In the genomic region with DNA sequence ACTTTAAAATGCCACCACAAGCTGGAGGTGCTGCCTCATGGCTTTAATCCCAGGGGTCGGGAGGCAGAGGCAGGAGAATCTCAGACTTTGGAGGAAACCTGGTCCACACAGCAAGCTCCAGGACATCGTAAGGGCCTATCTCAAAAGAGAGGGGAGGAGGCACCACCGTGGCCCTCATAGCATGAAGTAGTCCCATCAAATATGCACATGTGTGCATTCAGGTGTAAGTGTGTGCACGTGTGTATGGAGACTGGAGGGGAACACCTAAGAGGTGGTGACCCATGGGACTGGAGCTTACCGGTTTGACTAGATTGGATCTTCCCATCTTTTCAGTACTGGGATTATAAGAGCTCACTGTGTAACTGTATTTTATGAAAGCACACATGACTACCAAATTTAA, we compare ENCODE assay signal across 23 mouse cellular contexts. TPM values are rescaled to one million over a fixed set of nuclear protein-coding genes. Genes with fewer than 3 reads are reported as not detected.
DNase-seq lines count a peak whose midpoint lies in the region; ATAC-seq lines count a peak whose summit lies in the region.
"Had no signal": no experiment of that assay in that cellular context is flagged by ENCODE, and none has a peak within 500 bp of the region (broad histone marks: within the 10 kb centered on the region; RNA-seq: fewer than 3 reads in every experiment).

No protein-coding gene starts in this region.

- peaks cover 20% of the 10 kb centered on the region for H3K36me3 ChIP-seq in embryonic facial prominence, embryonic 12.5 days
- peaks cover 37% of the 10 kb centered on the region for H3K36me3 ChIP-seq in embryonic facial prominence, embryonic 10.5 days (replicated peaks)
- peaks cover 12% of the 10 kb centered on the region for H3K36me3 ChIP-seq in kidney, embryonic 15.5 days
- peaks cover 25% of the 10 kb centered on the region for H3K36me3 ChIP-seq in neural tube, embryonic 15.5 days

- H3K9ac ChIP-seq in embryonic facial prominence, embryonic 12.5 days, result no peak overlapping the region
- H3K9ac ChIP-seq in kidney, embryonic 15.5 days, result no peak overlapping the region
- no peak overlapping the region for H3K9ac ChIP-seq in neural tube, embryonic 15.5 days (replicated peaks)
- H3K9ac ChIP-seq: forebrain, embryonic 13.5 days; liver, embryonic 12.5 days; lung, embryonic 14.5 days; neural tube, embryonic 12.5 days had no signal

- no peak overlapping the region for H3K4me2 ChIP-seq in embryonic facial prominence, embryonic 12.5 days (replicated peaks)
- no peak overlapping the region for H3K4me2 ChIP-seq in kidney, embryonic 15.5 days
- no peak overlapping the region for H3K4me2 ChIP-seq in neural tube, embryonic 15.5 days
- H3K4me2 ChIP-seq: forebrain, embryonic 13.5 days; liver, embryonic 12.5 days; lung, embryonic 14.5 days; neural tube, embryonic 12.5 days had no signal

- DNase-seq in embryonic facial prominence, embryonic 10.5 days (ENCODE audit: low spot score), result no peak
- no peak for DNase-seq in kidney, adult 18-20 months
- DNase-seq in neural tube, embryonic 10.5 days (ENCODE audit: extremely low spot score, low spot score), result no peak
- DNase-seq in cerebellum, adult 18-20 months, result no peak
- no peak for DNase-seq in left cerebral cortex, adult 8-10 months (ENCODE audit: low spot score in 2 of 2)
- DNase-seq: adrenal gland, postnatal 25 days; cerebellum, adult 11 months; cerebellum, postnatal 14 days; right cerebral cortex, adult 18-20 months; thymus, postnatal 25 days had no signal

- H3K4me1 ChIP-seq in embryonic facial prominence, embryonic 12.5 days, result 0 out of 2 replicates have a peak, but pooled peaks cover 5% of the 10 kb centered on the region
- H3K4me1 ChIP-seq in embryonic facial prominence, embryonic 10.5 days, result peaks cover 7% of the 10 kb centered on the region; the same call in 1 of the 2 replicates
- peaks cover 39% of the 10 kb centered on the region for H3K4me1 ChIP-seq in kidney, embryonic 15.5 days
- peaks cover 16% of the 10 kb centered on the region for H3K4me1 ChIP-seq in neural tube, embryonic 15.5 days
- H3K4me1 ChIP-seq: forebrain, embryonic 13.5 days; hindbrain, embryonic 10.5 days; midbrain, embryonic 10.5 days had no signal

- no peaks in the 10 kb centered on the region for H3K9me3 ChIP-seq in embryonic facial prominence, embryonic 12.5 days
- no peaks in the 10 kb centered on the region for H3K9me3 ChIP-seq in embryonic facial prominence, embryonic 10.5 days
- H3K9me3 ChIP-seq in kidney, embryonic 15.5 days (replicated peaks), result no peaks in the 10 kb centered on the region
- no peaks in the 10 kb centered on the region for H3K9me3 ChIP-seq in neural tube, embryonic 15.5 days (replicated peaks)
- H3K9me3 ChIP-seq: forebrain, embryonic 13.5 days; hindbrain, embryonic 10.5 days; liver, embryonic 12.5 days; midbrain, embryonic 10.5 days; neural tube, embryonic 12.5 days had no signal

- ATAC-seq in embryonic facial prominence, embryonic 12.5 days (ENCODE audit: insufficient number of reproducible peaks, insufficient read depth, low FRiP score, low TSS enrichment), result no peak
- ATAC-seq in kidney, embryonic 15.5 days (replicated peaks; ENCODE audit: low FRiP score), result no peak
- ATAC-seq in neural tube, embryonic 15.5 days (ENCODE audit: low FRiP score), result no peak
- ATAC-seq: activated CD4-positive, CD25-positive, alpha-beta regulatory T cell, adult 4 months; forebrain, embryonic 13.5 days; inflammation-experienced regulatory T-cells, adult 6 months; liver, embryonic 12.5 days had no signal

- H3K27me3 ChIP-seq in embryonic facial prominence, embryonic 12.5 days, result no peaks in the 10 kb centered on the region
- H3K27me3 ChIP-seq in embryonic facial prominence, embryonic 10.5 days (replicated peaks; ENCODE audit: low read depth, poor library complexity, severe bottlenecking), result no peaks in the 10 kb centered on the region
- H3K27me3 ChIP-seq in kidney, embryonic 15.5 days, result no peaks in the 10 kb centered on the region
- H3K27me3 ChIP-seq in neural tube, embryonic 15.5 days (replicated peaks), result no peaks in the 10 kb centered on the region
- H3K27me3 ChIP-seq: forebrain, embryonic 13.5 days; liver, embryonic 12.5 days; neural tube, embryonic 12.5 days had no signal

- 91% methylated on average over 5 of the region's 5 CpGs for WGBS in embryonic facial prominence, embryonic 12.5 days
- 88% methylated on average over 5 of the region's 5 CpGs for WGBS in embryonic facial prominence, embryonic 10.5 days
- WGBS in kidney, embryonic 15.5 days, result 78% methylated on average over 5 of the region's 5 CpGs
- WGBS in neural tube, embryonic 15.5 days, result 87% methylated on average over 5 of the region's 5 CpGs

- 0 out of 2 replicates have a peak overlapping the region, but pooled peaks have one; percentile 9 for H3K27ac ChIP-seq in embryonic facial prominence, embryonic 12.5 days
- H3K27ac ChIP-seq in embryonic facial prominence, embryonic 10.5 days (replicated peaks), result no peak overlapping the region
- peak overlapping the region; percentile 69 for H3K27ac ChIP-seq in kidney, embryonic 15.5 days
- H3K27ac ChIP-seq in neural tube, embryonic 15.5 days (replicated peaks), result peak overlapping the region; percentile 48; the same call in 1 of the 2 replicates
- H3K27ac ChIP-seq: forebrain, embryonic 13.5 days; hindbrain, embryonic 10.5 days; liver, embryonic 12.5 days; macrophage; midbrain, embryonic 10.5 days; neural tube, embryonic 12.5 days had no signal

- H3K4me3 ChIP-seq in embryonic facial prominence, embryonic 12.5 days, result no peak overlapping the region
- H3K4me3 ChIP-seq in embryonic facial prominence, embryonic 10.5 days, result no peak overlapping the region
- H3K4me3 ChIP-seq in kidney, embryonic 15.5 days (replicated peaks), result no peak overlapping the region
- no peak overlapping the region for H3K4me3 ChIP-seq in neural tube, embryonic 15.5 days (replicated peaks)
- H3K4me3 ChIP-seq: erythroblast, embryonic 14.5 days; forebrain, embryonic 13.5 days; hindbrain, embryonic 10.5 days; liver, embryonic 12.5 days; midbrain, embryonic 10.5 days; neural tube, embryonic 12.5 days had no signal

RNA-seq across cellular contexts. Expression of gene Tmc8, which starts 53.6 kb away (rescaled TPM):
- 1.3 TPM in 2 replicates for polyA plus RNA-seq in embryonic facial prominence, embryonic 12.5 days (2016; fragmentation: Nextera tagmentation; extraction: Ambion mirVana)
- polyA plus RNA-seq in embryonic facial prominence, embryonic 10.5 days (2016; fragmentation: Nextera tagmentation; extraction: Ambion mirVana), result 1.2 and 1.4 TPM in 2 replicates
- 2.7 and 3.6 TPM in 2 replicates for polyA plus RNA-seq in kidney, embryonic 15.5 days (2015; fragmentation: Nextera tagmentation; extraction: Ambion mirVana)
- polyA plus RNA-seq in neural tube, embryonic 15.5 days (2015; fragmentation: Nextera tagmentation; extraction: Ambion mirVana), result 0.99 and 4.6 TPM in 2 replicates
- 1 to 10 TPM in 2 of 4 experiments, under 1 TPM in 2; 0.50 to 1.3 (median 0.83) TPM for total RNA-seq in left cerebral cortex, adult 8-10 months (2022)

RNA-seq across cellular contexts. Expression of gene Tmc6, which starts 53.8 kb away (rescaled TPM):
- 17.5 and 19.1 TPM in 2 replicates for polyA plus RNA-seq in embryonic facial prominence, embryonic 12.5 days (2016; fragmentation: Nextera tagmentation; extraction: Ambion mirVana)
- polyA plus RNA-seq in embryonic facial prominence, embryonic 10.5 days (2016; fragmentation: Nextera tagmentation; extraction: Ambion mirVana), result 16.6 and 19.8 TPM in 2 replicates
- polyA plus RNA-seq in kidney, embryonic 15.5 days (2015; fragmentation: Nextera tagmentation; extraction: Ambion mirVana), result 36.2 and 37.5 TPM in 2 replicates
- polyA plus RNA-seq in neural tube, embryonic 15.5 days (2015; fragmentation: Nextera tagmentation; extraction: Ambion mirVana), result 7.5 and 12.0 TPM in 2 replicates
- 10 to 100 TPM; 10.2 to 12.3 (median 11.4) TPM for total RNA-seq in left cerebral cortex, adult 8-10 months (2022)
